Mouse (Mus musculus): ENCODE data around the gene Gm3182. TPM values are rescaled to one million over a fixed set of nuclear protein-coding genes. Genes with fewer than 3 reads are reported as not detected.
"Not testable (repeated sequence)": the region's sequence is repeated elsewhere in the genome, so short reads cannot be mapped to it uniquely, and the experiment has no call there.

The Gm3182 gene
- not detected in 2 replicates for polyA plus RNA-seq (2016; fragmentation: Nextera tagmentation; extraction: Ambion mirVana)

DNA sequence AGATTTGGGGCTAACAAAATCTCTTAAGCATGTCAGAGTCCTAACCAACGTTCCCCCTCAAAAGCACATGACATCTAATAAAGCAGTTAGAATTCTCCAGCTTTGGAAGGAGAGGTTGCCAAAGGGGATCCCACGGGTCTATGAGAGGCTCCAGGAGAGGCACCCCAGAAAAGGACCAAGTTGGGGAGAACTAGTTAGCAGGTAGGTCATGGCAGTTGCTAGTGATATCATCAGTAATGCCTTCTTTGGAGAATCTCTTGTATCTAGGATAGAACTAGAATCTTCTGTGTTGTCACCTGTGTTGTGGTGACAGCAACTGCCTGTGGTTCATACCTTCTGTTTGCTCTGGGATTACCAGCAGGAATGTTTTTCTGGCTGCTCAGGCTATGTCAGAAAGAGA, at the start of gene Gm3182:
Gm3182 (plus strand) TSS at position 301 of the 400 bp plus-strand sequence.
- not testable (repeated sequence) for H3K27ac ChIP-seq (replicated peaks); DNase-seq (ENCODE audit: low spot score); H3K9me3 ChIP-seq; H3K27me3 ChIP-seq (replicated peaks; ENCODE audit: low read depth, poor library complexity, severe bottlenecking); H3K4me3 ChIP-seq; H3K36me3 ChIP-seq (replicated peaks); H3K4me1 ChIP-seq
- 92% methylated on average over 1 of the region's 2 CpGs for WGBS

DNA sequence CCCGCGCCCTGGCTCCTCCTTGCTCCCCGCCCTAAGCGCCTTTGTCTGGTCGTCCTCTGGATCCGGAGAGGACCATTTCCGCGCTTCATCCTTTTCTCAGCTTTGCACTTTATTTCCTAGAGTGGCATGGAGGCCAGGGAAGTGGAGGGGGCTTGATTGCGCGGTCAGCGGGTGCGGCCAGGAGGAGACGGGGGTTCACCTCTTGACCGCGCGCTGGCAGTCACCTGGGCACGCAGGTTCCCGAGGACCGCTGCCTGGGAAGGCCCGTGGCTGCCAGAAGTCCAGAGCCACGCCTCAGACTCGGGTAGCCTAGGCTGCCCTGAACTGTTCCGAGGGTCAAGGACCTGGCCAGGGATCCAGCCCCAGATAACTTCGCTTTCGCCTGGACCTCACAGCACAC, 17.9 kb downstream of the Gm3182 start:
- H3K9me3 ChIP-seq; H3K4me1 ChIP-seq; H3K36me3 ChIP-seq (replicated peaks); H3K27ac ChIP-seq (replicated peaks); H3K27me3 ChIP-seq (replicated peaks; ENCODE audit: low read depth, poor library complexity, severe bottlenecking): not testable (repeated sequence)
- WGBS = 4% methylated on average over 22 of the region's 25 CpGs
- H3K4me3 ChIP-seq = peak overlapping the region; percentile 52
- DNase-seq (ENCODE audit: low spot score) = peak; percentile 8

Other genes starting within 250 kb of the Gm3182 start
- not detected in 2 replicates for gene Gm3138, start 232.1 kb upstream of the Gm3182 start, polyA plus RNA-seq (2016; fragmentation: Nextera tagmentation; extraction: Ambion mirVana)
- gene Gm3149, start 164.5 kb upstream of the Gm3182 start, polyA plus RNA-seq (2016; fragmentation: Nextera tagmentation; extraction: Ambion mirVana) = not detected in 2 replicates
- gene 2610042L04Rik, start 147.0 kb upstream of the Gm3182 start, polyA plus RNA-seq (2016; fragmentation: Nextera tagmentation; extraction: Ambion mirVana) = 0.40 and 0.77 TPM in 2 replicates
- not detected in 2 replicates for gene Gm3159, start 84.2 kb upstream of the Gm3182 start, polyA plus RNA-seq (2016; fragmentation: Nextera tagmentation; extraction: Ambion mirVana)
- gene Gm3164, start 66.3 kb upstream of the Gm3182 start, polyA plus RNA-seq (2016; fragmentation: Nextera tagmentation; extraction: Ambion mirVana) = 0.94 and 1.2 TPM in 2 replicates
- 0.90 TPM in 1 of 2 replicates, not detected in the other for gene Gm3173, start 50.8 kb upstream of the Gm3182 start, polyA plus RNA-seq (2016; fragmentation: Nextera tagmentation; extraction: Ambion mirVana)
- gene Gm3047, start 73.7 kb downstream of the Gm3182 start, polyA plus RNA-seq (2016; fragmentation: Nextera tagmentation; extraction: Ambion mirVana) = not detected in 2 replicates
- not detected in 2 replicates for gene Gm8159, start 150.6 kb downstream of the Gm3182 start, polyA plus RNA-seq (2016; fragmentation: Nextera tagmentation; extraction: Ambion mirVana)
- gene Gm3239, start 182.4 kb downstream of the Gm3182 start, polyA plus RNA-seq (2016; fragmentation: Nextera tagmentation; extraction: Ambion mirVana) = 0.12 TPM in 1 of 2 replicates, not detected in the other
- not detected in 2 replicates for gene Gm7876, start 227.5 kb downstream of the Gm3182 start, polyA plus RNA-seq (2016; fragmentation: Nextera tagmentation; extraction: Ambion mirVana)
- gene Gm3252, start 245.0 kb downstream of the Gm3182 start, polyA plus RNA-seq (2016; fragmentation: Nextera tagmentation; extraction: Ambion mirVana) = 0.51 and 0.60 TPM in 2 replicates

Measured in embryonic facial prominence, embryonic 10.5 days (tissue).